Mouse (Mus musculus) limb, embryonic 13.5 days (tissue): ENCODE measurements at regions not wholly inside any gene's neighbourhood (a gene's known extent, or its start where the extent isn't known, plus 50 kb on each side); places are given as distances from the start of the nearest gene placed in this dataset.
"Not testable (repeated sequence)": the region's sequence is repeated elsewhere in the genome, so short reads cannot be mapped to it uniquely, and the experiment has no call there.

Experiments
- ATAC-seq: fragments of 200-750 bp; cut with Nextera tagmentation; 2 replicates; pipeline ENCODE4 v1.8.0; 2017; ENCODE audit warnings: low read depth, moderate number of reproducible peaks, moderate TSS enrichment; ENCODE audit not compliant: low FRiP score
- H3K27ac ChIP-seq: fragments of 300-500 bp; sonication (generic); 2 replicates; pipeline ENCODE4 v1.5.1; 2015; ENCODE audit warnings: inconsistent platforms, mild to moderate bottlenecking, moderate library complexity
- H3K27me3 ChIP-seq: fragments of 300-500 bp; sonication (generic); 2 replicates; pipeline ENCODE4 v1.6.1; 2015; ENCODE audit warnings: mild to moderate bottlenecking, inconsistent platforms
- H3K36me3 ChIP-seq: fragments of 300-500 bp; sonication (generic); 2 replicates; pipeline ENCODE4 v1.6.1; 2015; ENCODE audit warnings: inconsistent platforms, mild to moderate bottlenecking, moderate library complexity
- H3K4me1 ChIP-seq: fragments of 300-500 bp; sonication (generic); 2 replicates; pipeline ENCODE4 v1.6.1; 2015; ENCODE audit warnings: inconsistent platforms
- H3K4me2 ChIP-seq: fragments of 300-500 bp; sonication (generic); replicated peaks from 2 replicates; pipeline ENCODE4 v1.6.1; 2015; ENCODE audit warnings: inconsistent platforms, mild to moderate bottlenecking, moderate library complexity
- H3K4me3 ChIP-seq: fragments of 300-500 bp; sonication (generic); 2 replicates; pipeline ENCODE4 v1.5.1; 2015; ENCODE audit warnings: moderate library complexity, mild to moderate bottlenecking, inconsistent platforms
- H3K9ac ChIP-seq: fragments of 300-500 bp; sonication (generic); 2 replicates; pipeline ENCODE4 v1.6.1; 2015; ENCODE audit warnings: mild to moderate bottlenecking, inconsistent platforms
- H3K9me3 ChIP-seq: fragments of 300-500 bp; sonication (generic); 2 replicates; pipeline ENCODE4 v1.6.1; 2016; ENCODE audit warnings: inconsistent platforms
- WGBS: fragments of 180-500 bp; shearing (Covaris S2); methylation state at CpG from one replicate; pipeline ENCODE4 v1.1.7; 2015; 5-methylcytosine and 5-hydroxymethylcytosine counted together

DNA sequence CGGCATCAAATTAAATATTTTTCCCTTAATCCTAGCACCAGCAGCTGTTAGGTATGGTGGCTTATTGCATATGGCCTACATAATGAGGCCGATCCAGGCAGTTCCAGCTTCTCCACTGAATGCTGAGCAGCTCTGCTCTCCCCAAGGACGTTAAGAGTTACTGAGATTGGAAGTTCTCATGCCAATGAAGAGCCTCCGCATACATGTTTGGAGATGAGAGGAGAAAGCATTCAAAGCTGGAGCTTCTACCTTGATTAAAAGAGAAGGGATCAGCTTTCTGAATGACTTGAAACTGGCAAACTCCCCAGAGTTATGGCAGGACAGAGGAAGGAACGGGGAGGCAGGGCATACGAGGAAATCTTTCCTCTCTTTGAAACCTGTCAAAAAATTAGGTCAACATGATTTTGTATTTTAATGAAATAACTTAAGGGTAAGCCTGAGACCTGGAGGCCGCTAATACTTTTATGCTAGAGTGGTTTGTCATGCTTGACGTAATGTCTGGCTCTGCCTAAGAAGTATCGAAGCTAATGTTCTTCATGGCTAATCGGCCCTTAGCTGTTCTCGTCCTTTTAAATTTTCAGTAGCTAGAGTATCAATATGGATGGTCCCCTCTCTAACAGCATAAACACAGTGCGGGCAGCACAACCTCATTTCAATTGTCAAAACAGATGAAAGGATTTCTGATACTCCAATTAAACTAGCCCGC, 489.0 kb upstream of the Stxbp6 start:
- Histone ChIP-seq H3K9ac (no peak overlapping the region), H3K27ac (no peak overlapping the region), H3K36me3 (no peaks in the 10 kb centered on the region), H3K9me3 (no peaks in the 10 kb centered on the region), H3K4me1 (peaks cover 16% of the 10 kb centered on the region), H3K27me3 (no peaks in the 10 kb centered on the region), H3K4me2 (peak overlapping the region; percentile 23; the same call in 1 of the 2 replicates), H3K4me3 (no peak overlapping the region)
- ATAC-seq = no peak
- WGBS = 40% methylated on average over 13 of the region's 13 CpGs

DNA sequence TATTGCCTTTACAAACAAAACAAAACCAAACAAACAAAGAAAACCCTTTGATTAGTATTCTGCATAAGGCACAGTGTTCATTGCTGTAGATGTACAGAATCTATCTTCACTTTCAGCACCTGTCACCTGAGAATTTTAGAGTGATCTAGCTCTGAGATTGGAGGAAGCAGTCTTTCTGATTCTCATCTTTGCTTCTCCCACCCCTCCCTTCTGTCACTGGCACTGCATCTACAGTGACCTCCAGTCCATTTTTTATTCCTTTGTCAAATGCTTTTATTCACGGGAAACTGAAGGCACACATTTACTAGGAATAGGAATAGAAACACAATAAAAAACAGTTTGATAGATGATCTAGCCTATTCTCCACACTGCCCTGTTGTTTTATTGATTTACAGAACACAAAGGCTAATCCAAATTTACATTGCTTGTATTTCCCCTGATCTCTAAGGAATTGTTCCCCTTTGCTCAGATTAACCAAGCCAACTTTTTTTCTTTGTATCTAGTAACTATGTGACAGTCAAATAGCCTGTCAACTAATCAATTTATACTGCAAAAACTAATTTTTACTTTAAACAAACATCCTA, 488.2 kb upstream of the Stxbp6 start:
- 54% methylated on average over 1 of the region's 1 CpGs for WGBS
- no peak for ATAC-seq

DNA sequence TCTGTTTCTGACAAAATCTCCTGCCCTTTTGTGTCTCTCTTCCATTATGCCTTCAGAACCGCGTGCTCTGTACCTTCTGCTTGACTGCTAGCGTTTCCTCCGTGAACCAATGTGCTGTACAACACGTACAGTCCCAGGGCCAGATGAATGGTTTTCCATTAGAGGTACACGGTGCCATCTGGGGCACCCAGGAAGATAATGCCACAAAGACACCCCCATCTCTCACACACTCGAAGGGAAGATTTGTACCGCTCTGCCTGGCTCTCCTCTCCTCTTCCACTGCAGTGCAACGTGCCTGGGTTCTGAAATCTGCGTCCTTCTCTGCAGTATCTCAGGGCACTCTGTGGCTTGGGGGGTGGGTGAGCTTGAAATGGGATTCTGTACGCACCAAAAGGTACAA, 487.4 kb upstream of the Stxbp6 start:
- Histone ChIP-seq H3K9me3 (no peaks in the 10 kb centered on the region), H3K4me1 (peaks cover 16% of the 10 kb centered on the region), H3K4me2 (no peak overlapping the region), H3K27me3 (no peaks in the 10 kb centered on the region), H3K4me3 (no peak overlapping the region), H3K9ac (no peak overlapping the region), H3K36me3 (no peaks in the 10 kb centered on the region), H3K27ac (no peak overlapping the region)
- no peak for ATAC-seq
- 72% methylated on average over 11 of the region's 11 CpGs for WGBS

More for the DNA sequence above, 488.2 kb upstream of the Stxbp6 start:
- no peak overlapping the region for H3K27ac ChIP-seq
- peaks cover 16% of the 10 kb centered on the region for H3K4me1 ChIP-seq
- no peaks in the 10 kb centered on the region for H3K27me3 ChIP-seq
- no peak overlapping the region for H3K4me2 ChIP-seq
- H3K4me3 ChIP-seq = no peak overlapping the region
- no peak overlapping the region for H3K9ac ChIP-seq
- H3K9me3 ChIP-seq = no peaks in the 10 kb centered on the region
- no peaks in the 10 kb centered on the region for H3K36me3 ChIP-seq

DNA sequence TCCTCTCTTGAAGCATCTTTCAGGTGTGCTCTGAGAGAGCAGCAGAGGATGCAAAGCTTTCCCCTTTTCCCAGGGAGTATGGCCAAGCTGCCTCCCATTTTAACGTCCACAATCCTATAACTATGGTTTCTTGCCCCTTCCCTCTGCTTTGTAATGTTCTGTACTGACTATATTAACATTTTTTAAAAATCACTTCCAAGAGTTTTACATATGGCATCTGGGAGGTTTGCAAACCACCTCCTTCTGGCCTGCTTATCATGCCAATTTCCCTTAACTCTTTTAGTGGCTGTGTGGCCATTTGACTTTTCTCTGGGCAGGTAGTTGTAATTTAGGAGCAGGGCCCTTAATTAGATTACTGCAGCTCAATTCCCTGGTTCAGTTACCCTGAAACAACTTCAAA, 486.9 kb upstream of the Stxbp6 start:
- ATAC-seq = no peak

DNA sequence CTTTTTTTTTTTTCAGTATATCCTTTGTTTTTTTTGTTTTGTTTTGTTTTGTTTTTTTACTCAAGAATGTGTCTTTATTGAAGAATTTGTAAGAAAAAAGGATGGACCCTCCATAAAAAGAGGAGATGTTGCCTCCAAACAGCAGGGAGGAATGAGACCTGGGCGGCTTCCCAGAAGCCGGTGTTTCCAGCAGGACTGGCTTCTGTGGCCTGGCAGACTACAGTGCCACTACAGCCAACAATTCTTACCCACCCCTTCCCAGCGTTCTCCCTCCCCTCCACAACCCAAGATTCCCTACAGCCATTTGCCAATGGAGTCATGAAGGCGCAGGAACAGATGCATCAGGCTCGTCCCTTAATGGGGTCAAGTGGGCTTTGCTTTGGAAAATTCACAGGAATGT, 475.4 kb upstream of the Stxbp6 start:
- H3K27me3 ChIP-seq, ATAC-seq, H3K4me3 ChIP-seq, H3K9me3 ChIP-seq, H3K4me1 ChIP-seq, H3K36me3 ChIP-seq, H3K27ac ChIP-seq, H3K4me2 ChIP-seq, H3K9ac ChIP-seq: not testable (repeated sequence)
- WGBS = 87% methylated on average over 5 of the region's 5 CpGs

More for the DNA sequence above, 486.9 kb upstream of the Stxbp6 start:
- Histone ChIP-seq H3K9me3 (no peaks in the 10 kb centered on the region), H3K36me3 (no peaks in the 10 kb centered on the region), H3K4me1 (peaks cover 16% of the 10 kb centered on the region), H3K4me2 (no peak overlapping the region), H3K27ac (no peak overlapping the region), H3K27me3 (no peaks in the 10 kb centered on the region), H3K4me3 (no peak overlapping the region), H3K9ac (no peak overlapping the region)
- 48% methylated on average over 1 of the region's 1 CpGs for WGBS

DNA sequence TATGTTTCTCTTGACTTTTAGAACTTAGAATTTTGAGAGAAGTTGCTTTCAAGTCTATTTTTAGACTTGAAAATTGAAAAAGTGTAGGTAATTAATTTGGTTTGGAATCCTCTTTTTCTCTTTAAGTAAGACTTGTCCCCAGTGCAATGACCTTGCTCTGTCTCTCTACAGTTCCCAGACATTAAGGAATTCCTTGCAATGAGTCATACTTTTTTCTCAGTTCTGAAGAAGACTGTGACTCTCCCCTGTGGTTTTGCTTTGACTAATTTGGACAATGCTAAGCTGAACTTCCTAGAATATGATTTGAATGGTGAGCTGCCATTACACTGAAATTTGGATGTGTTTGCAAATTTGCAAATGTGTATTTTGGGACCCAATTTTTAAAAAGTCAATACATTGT, 445.0 kb upstream of the Stxbp6 start:
- no peaks in the 10 kb centered on the region for H3K36me3 ChIP-seq
- ATAC-seq = no peak
- H3K4me3 ChIP-seq = no peak overlapping the region
- H3K9ac ChIP-seq = no peak overlapping the region
- no peaks in the 10 kb centered on the region for H3K4me1 ChIP-seq
- no peak overlapping the region for H3K4me2 ChIP-seq
- H3K9me3 ChIP-seq = no peaks in the 10 kb centered on the region
- no peak overlapping the region for H3K27ac ChIP-seq
- no peaks in the 10 kb centered on the region for H3K27me3 ChIP-seq

DNA sequence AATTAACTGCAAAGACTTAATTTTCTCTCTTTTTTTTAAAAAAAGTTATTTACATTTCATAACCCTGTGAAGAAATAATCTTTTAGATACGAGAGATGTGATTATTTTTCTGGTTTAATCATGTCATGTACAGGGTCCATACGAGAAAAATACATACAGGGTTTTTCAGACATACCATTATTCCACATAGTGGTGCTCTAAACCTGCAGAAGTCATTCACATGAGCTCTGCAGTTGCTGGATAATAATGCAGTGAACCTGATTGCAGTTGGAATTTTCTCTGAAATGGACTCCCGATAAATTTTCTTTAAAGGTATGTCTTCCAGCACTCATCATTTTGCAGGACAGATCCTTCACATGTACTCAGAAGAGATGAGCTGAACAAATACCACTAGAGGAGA, 439.9 kb upstream of the Stxbp6 start:
- H3K4me3 ChIP-seq = no peak overlapping the region
- H3K9me3 ChIP-seq = no peaks in the 10 kb centered on the region
- no peak for ATAC-seq
- H3K27ac ChIP-seq = no peak overlapping the region
- no peaks in the 10 kb centered on the region for H3K27me3 ChIP-seq
- no peak overlapping the region for H3K4me2 ChIP-seq
- H3K4me1 ChIP-seq = no peaks in the 10 kb centered on the region
- no peaks in the 10 kb centered on the region for H3K36me3 ChIP-seq
- H3K9ac ChIP-seq = no peak overlapping the region
- 72% methylated on average over 3 of the region's 3 CpGs for WGBS

DNA sequence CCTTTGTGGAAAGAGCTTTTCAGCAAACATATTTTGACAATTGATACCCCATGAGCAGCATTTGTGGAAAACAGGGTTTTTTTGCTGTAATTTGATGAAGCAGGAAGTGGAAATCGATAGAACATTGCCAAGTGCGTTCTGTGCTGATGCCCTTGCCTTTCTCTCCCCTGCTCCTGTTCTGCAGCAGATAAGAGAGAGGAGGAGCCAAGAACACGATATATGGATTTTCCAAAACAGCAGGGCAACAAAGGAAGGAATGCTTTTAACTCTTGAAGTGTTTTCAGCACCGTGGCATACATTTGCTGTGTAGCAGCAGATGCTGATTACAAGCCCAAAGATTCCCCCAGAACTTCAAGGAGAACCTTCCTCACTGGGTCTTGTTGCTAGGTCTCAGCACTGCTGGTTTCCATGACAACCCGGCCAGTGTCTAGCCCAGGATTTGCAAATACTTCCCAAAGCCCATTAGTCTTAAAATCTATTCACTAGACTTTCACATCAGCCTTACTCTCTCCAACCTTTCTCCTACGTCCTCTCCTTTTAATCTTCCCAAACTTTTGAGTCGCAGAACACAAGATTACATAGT, 433.0 kb upstream of the Stxbp6 start:
- H3K9ac ChIP-seq = no peak overlapping the region
- WGBS = 48% methylated on average over 7 of the region's 7 CpGs
- no peaks in the 10 kb centered on the region for H3K27me3 ChIP-seq
- no peaks in the 10 kb centered on the region for H3K9me3 ChIP-seq
- H3K27ac ChIP-seq = no peak overlapping the region
- H3K36me3 ChIP-seq = no peaks in the 10 kb centered on the region
- H3K4me1 ChIP-seq = no peaks in the 10 kb centered on the region
- no peak overlapping the region for H3K4me2 ChIP-seq
- no peak for ATAC-seq
- no peak overlapping the region for H3K4me3 ChIP-seq

DNA sequence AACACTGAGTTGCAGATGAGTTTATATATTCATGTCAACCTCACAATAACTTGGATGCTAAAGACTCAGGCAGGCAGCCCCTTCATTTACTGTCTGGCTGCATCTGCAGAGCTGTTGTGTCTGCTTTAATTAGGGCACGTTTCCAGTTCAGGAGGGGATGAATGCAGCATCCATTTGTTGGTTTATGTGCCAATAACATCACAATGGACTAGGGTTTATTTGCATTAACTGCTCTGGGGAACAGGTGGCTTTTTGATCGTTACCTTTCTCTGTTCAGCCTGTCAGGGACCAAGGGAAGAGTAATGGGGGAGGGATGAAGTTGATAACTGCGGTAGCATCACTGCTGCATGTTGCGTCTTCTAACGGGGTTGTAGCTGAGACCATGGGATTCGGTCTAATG, 425.3 kb upstream of the Stxbp6 start:
- 71% methylated on average over 6 of the region's 6 CpGs for WGBS
- Histone ChIP-seq H3K36me3 (no peaks in the 10 kb centered on the region), H3K27me3 (no peaks in the 10 kb centered on the region), H3K4me2 (no peak overlapping the region), H3K27ac (no peak overlapping the region), H3K9me3 (no peaks in the 10 kb centered on the region), H3K9ac (no peak overlapping the region), H3K4me1 (no peaks in the 10 kb centered on the region), H3K4me3 (no peak overlapping the region)
- no peak for ATAC-seq

DNA sequence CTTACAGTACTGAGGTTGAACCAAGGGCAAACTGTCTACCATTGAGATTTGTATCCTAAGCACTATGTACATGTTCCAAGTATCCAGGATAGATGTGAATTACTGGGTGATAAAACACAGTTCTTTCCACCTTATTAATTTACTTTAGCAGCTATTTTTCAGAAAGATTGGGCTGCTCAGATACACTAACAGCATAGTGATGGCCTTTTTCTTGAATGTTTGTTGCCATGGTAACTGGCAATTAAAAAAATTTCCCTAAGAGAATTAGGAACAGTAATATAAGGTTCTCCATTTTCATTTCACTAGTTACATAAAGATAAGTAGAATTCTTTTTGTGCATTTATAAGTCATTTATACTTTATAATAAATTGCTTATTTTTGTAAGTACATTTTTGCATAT, 423.7 kb upstream of the Stxbp6 start:
- no peaks in the 10 kb centered on the region for H3K9me3 ChIP-seq
- H3K4me2 ChIP-seq = no peak overlapping the region
- no peaks in the 10 kb centered on the region for H3K27me3 ChIP-seq
- H3K27ac ChIP-seq = no peak overlapping the region
- ATAC-seq = no peak
- no peak overlapping the region for H3K4me3 ChIP-seq
- no peaks in the 10 kb centered on the region for H3K36me3 ChIP-seq
- no peak overlapping the region for H3K9ac ChIP-seq
- H3K4me1 ChIP-seq = no peaks in the 10 kb centered on the region

DNA sequence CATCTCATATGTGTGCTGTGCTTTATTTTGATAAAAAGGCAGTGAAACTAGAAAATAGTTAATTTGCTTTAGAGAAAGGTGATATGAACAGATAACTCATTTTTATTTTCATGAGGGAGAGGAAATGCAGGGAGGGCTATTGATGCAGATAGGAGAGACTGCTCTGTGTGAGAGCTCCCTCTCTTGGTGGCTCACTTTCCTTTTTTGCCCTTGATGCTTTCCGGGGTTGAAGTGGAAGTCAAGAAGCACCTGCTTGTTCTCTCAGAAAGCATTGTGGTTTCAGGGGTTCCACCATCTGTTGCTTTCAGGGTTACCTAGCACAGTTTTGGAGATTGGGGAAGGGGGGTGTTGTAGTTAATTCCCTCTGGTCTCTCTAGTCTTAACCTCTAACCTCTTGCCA, 414.5 kb upstream of the Stxbp6 start:
- Histone ChIP-seq H3K9me3 (no peaks in the 10 kb centered on the region), H3K36me3 (no peaks in the 10 kb centered on the region), H3K9ac (no peak overlapping the region), H3K27ac (no peak overlapping the region), H3K4me2 (no peak overlapping the region), H3K27me3 (no peaks in the 10 kb centered on the region), H3K4me3 (no peak overlapping the region), H3K4me1 (0 out of 2 replicates have a peak, but pooled peaks cover 5% of the 10 kb centered on the region)
- 57% methylated on average over 1 of the region's 1 CpGs for WGBS
- ATAC-seq = no peak

DNA sequence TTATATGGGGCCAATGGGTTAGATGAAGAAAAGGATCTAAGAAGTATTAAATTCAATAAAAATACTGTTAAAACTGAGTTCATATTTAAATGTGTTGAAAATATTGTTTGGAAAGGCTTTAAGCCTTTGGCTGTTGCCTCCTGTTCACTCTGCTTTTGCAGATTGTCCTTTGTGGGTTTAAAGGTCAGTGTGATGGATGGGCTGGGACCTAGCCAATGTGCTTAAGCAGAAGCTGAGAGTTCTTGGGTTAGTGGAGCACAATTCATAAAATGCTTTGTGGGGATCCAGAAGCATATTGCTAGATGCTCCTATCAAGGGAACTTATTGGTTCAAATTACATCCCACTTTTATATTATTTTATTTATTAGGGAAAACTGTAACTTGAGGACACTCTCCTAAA, 402.4 kb upstream of the Stxbp6 start:
- no peak overlapping the region for H3K4me2 ChIP-seq
- H3K9me3 ChIP-seq = no peaks in the 10 kb centered on the region
- H3K4me3 ChIP-seq = no peak overlapping the region
- no peaks in the 10 kb centered on the region for H3K36me3 ChIP-seq
- no peak overlapping the region for H3K9ac ChIP-seq
- no peaks in the 10 kb centered on the region for H3K27me3 ChIP-seq
- no peaks in the 10 kb centered on the region for H3K4me1 ChIP-seq
- no peak overlapping the region for H3K27ac ChIP-seq
- no peak for ATAC-seq

DNA sequence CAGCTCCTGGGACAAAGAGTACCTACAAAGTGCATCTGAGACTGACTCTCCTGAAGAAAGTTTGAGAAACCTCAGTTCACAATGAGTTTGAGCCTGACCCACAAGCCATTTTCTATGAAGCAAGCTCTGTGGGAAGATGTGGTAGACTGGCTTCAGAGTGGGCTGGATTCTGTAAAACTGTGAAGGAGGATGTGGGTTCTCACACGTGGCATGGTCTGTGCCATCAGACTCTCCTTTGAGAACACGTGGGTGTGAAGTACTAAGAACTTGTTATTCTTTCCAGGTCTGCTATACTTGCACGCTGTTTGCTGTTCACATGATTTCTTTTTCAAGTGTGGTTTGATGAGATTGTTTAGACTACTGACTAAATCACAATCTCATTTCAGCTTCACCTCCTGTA, 393.6 kb upstream of the Stxbp6 start:
- Histone ChIP-seq H3K9ac (no peak overlapping the region), H3K27ac (no peak overlapping the region), H3K27me3 (no peaks in the 10 kb centered on the region), H3K9me3 (no peaks in the 10 kb centered on the region), H3K36me3 (no peaks in the 10 kb centered on the region), H3K4me1 (no peaks in the 10 kb centered on the region), H3K4me2 (no peak overlapping the region), H3K4me3 (no peak overlapping the region)
- no peak for ATAC-seq
- 83% methylated on average over 3 of the region's 3 CpGs for WGBS
